Mouse (Mus musculus): ENCODE data around the gene Fastkd1. TPM values are rescaled to one million over a fixed set of nuclear protein-coding genes. Genes with fewer than 3 reads are reported as not detected.

Fastkd1 gene
- polyA plus RNA-seq, 1 experiment from 2014 or later = 24.0 TPM

- Histone ChIP-seq H3K9me3 (ENCODE audit: control insufficient read depth, low read length) (no peaks in the 10 kb centered on the region), H3K27me3 (ENCODE audit: control insufficient read depth, insufficient read depth, low read length) (no peaks in the 10 kb centered on the region), H3K9ac (ENCODE audit: low read length) (peak within 1 kb of the TSS; percentile 67), H3K27ac (replicated peaks in 1 of 2; ENCODE audit: control insufficient read depth in 1 of 2, insufficient read depth in 1 of 2, low read depth in 2 of 2, low read length in 2 of 2) (peak within 1 kb of the TSS; percentile 77 to 94), H3K36me3 (ENCODE audit: control insufficient read depth, insufficient read depth, low read length) (peaks cover 8% of the 10 kb centered on the region; the same call in 1 of the 2 replicates), H3K4me2 (ENCODE audit: low read length) (peak within 1 kb of the TSS; percentile 68), H3K4me1 (ENCODE audit: control insufficient read depth in 2 of 2, insufficient read depth in 2 of 2, low read length in 2 of 2) (peaks cover 4 to 9% of the 10 kb centered on the region in 2 experiments; a peak in 3 of 4 replicates), H3K4me3 (ENCODE audit: control insufficient read depth in 1 of 2, insufficient read depth in 1 of 2, low read depth in 1 of 2, low read length in 2 of 2) (peak within 1 kb of the TSS; percentile 37 to 45)
- 41% methylated on average over 9 of the region's 9 CpGs for WGBS
- ATAC-seq (ENCODE audit: insufficient number of reproducible peaks, insufficient read depth, low FRiP score, low read depth) = no peak
These were observed 43.5 kb downstream of the Fastkd1 start, which contains the start of gene Klhl41 for GRCm38 (mm10) chr2:69669853-69670252. Gene Klhl41 (plus strand): TSS chr2:69670120.

GRCm38 (mm10) chr2:69668414-69668813 lies 44.9 kb downstream of the Fastkd1 start:
- 32% methylated on average over 6 of the region's 6 CpGs for WGBS
- Histone ChIP-seq H3K4me2 (ENCODE audit: low read length) (peak overlapping the region; percentile 40), H3K27me3 (ENCODE audit: control insufficient read depth, insufficient read depth, low read length) (no peaks in the 10 kb centered on the region), H3K36me3 (ENCODE audit: control insufficient read depth, insufficient read depth, low read length) (peaks cover 9% of the 10 kb centered on the region), H3K4me3 (ENCODE audit: control insufficient read depth in 1 of 2, insufficient read depth in 1 of 2, low read depth in 1 of 2, low read length in 2 of 2) (no peak overlapping the region), H3K9ac (ENCODE audit: low read length) (no peak overlapping the region), H3K4me1 (ENCODE audit: control insufficient read depth in 2 of 2, insufficient read depth in 2 of 2, low read length in 2 of 2) (peaks cover 2 to 5% of the 10 kb centered on the region in 2 experiments; a peak in 2 of 4 replicates), H3K27ac (replicated peaks in 1 of 2; ENCODE audit: control insufficient read depth in 1 of 2, insufficient read depth in 1 of 2, low read depth in 2 of 2, low read length in 2 of 2) (peak overlapping the region; percentile 74 to 77), H3K9me3 (ENCODE audit: control insufficient read depth, low read length) (no peaks in the 10 kb centered on the region)
- no peak for ATAC-seq (ENCODE audit: insufficient number of reproducible peaks, insufficient read depth, low FRiP score, low read depth)

GRCm38 (mm10) chr2:69667656-69668055 lies 45.7 kb downstream of the Fastkd1 start:
- no peaks in the 10 kb centered on the region for H3K9me3 ChIP-seq (ENCODE audit: control insufficient read depth, low read length)
- H3K9ac ChIP-seq (ENCODE audit: low read length) = no peak overlapping the region
- no peak for ATAC-seq (ENCODE audit: insufficient number of reproducible peaks, insufficient read depth, low FRiP score, low read depth)
- peaks cover 2 to 3% of the 10 kb centered on the region in 2 experiments; a peak in 1 of 4 replicates for H3K4me1 ChIP-seq (ENCODE audit: control insufficient read depth in 2 of 2, insufficient read depth in 2 of 2, low read length in 2 of 2)
- H3K27ac ChIP-seq (replicated peaks in 1 of 2; ENCODE audit: control insufficient read depth in 1 of 2, insufficient read depth in 1 of 2, low read depth in 2 of 2, low read length in 2 of 2) = no peak overlapping the region
- no peaks in the 10 kb centered on the region for H3K27me3 ChIP-seq (ENCODE audit: control insufficient read depth, insufficient read depth, low read length)
- H3K4me3 ChIP-seq (ENCODE audit: control insufficient read depth in 1 of 2, insufficient read depth in 1 of 2, low read depth in 1 of 2, low read length in 2 of 2) = no peak overlapping the region
- H3K36me3 ChIP-seq (ENCODE audit: control insufficient read depth, insufficient read depth, low read length) = peaks cover 16% of the 10 kb centered on the region
- WGBS = 95% methylated on average over 4 of the region's 4 CpGs
- H3K4me2 ChIP-seq (ENCODE audit: low read length) = no peak overlapping the region

GRCm38 (mm10) chr2:69663827-69664476 lies 49.4 kb downstream of the Fastkd1 start:
- H3K27me3 ChIP-seq (ENCODE audit: control insufficient read depth, insufficient read depth, low read length) = no peaks in the 10 kb centered on the region
- no peak overlapping the region for H3K27ac ChIP-seq (replicated peaks in 1 of 2; ENCODE audit: control insufficient read depth in 1 of 2, insufficient read depth in 1 of 2, low read depth in 2 of 2, low read length in 2 of 2)
- peaks cover 23% of the 10 kb centered on the region for H3K36me3 ChIP-seq (ENCODE audit: control insufficient read depth, insufficient read depth, low read length)
- no peak overlapping the region for H3K4me3 ChIP-seq (ENCODE audit: control insufficient read depth in 1 of 2, insufficient read depth in 1 of 2, low read depth in 1 of 2, low read length in 2 of 2)
- H3K9ac ChIP-seq (ENCODE audit: low read length) = no peak overlapping the region
- no peak for ATAC-seq (ENCODE audit: insufficient number of reproducible peaks, insufficient read depth, low FRiP score, low read depth)
- H3K4me2 ChIP-seq (ENCODE audit: low read length) = no peak overlapping the region
- H3K9me3 ChIP-seq (ENCODE audit: control insufficient read depth, low read length) = no peaks in the 10 kb centered on the region
- H3K4me1 ChIP-seq (ENCODE audit: control insufficient read depth in 2 of 2, insufficient read depth in 2 of 2, low read length in 2 of 2) = peaks cover 2 to 3% of the 10 kb centered on the region in 2 experiments; a peak in 1 of 4 replicates
- 75% methylated on average over 13 of the region's 13 CpGs for WGBS

- peaks cover 44% of the 10 kb centered on the region for H3K36me3 ChIP-seq (ENCODE audit: control insufficient read depth, insufficient read depth, low read length)
- no peak overlapping the region for H3K4me2 ChIP-seq (ENCODE audit: low read length)
- no peaks in the 10 kb centered on the region for H3K27me3 ChIP-seq (ENCODE audit: control insufficient read depth, insufficient read depth, low read length)
- no peaks in the 10 kb centered on the region for H3K9me3 ChIP-seq (ENCODE audit: control insufficient read depth, low read length)
- 93% methylated on average over 4 of the region's 4 CpGs for WGBS
- H3K9ac ChIP-seq (ENCODE audit: low read length) = no peak overlapping the region
- no peaks in the 10 kb centered on the region for H3K4me1 ChIP-seq (ENCODE audit: control insufficient read depth in 2 of 2, insufficient read depth in 2 of 2, low read length in 2 of 2)
- no peak for ATAC-seq (ENCODE audit: insufficient number of reproducible peaks, insufficient read depth, low FRiP score, low read depth)
- H3K4me3 ChIP-seq (ENCODE audit: control insufficient read depth in 1 of 2, insufficient read depth in 1 of 2, low read depth in 1 of 2, low read length in 2 of 2) = no peak overlapping the region
- H3K27ac ChIP-seq (replicated peaks in 1 of 2; ENCODE audit: control insufficient read depth in 1 of 2, insufficient read depth in 1 of 2, low read depth in 2 of 2, low read length in 2 of 2) = no peak overlapping the region
These were observed 54.0 kb downstream of the Fastkd1 start for GRCm38 (mm10) chr2:69659326-69659725.

GRCm38 (mm10) chr2:69649716-69650115 lies 63.6 kb downstream of the Fastkd1 start:
- ATAC-seq (ENCODE audit: insufficient number of reproducible peaks, insufficient read depth, low FRiP score, low read depth) = no peak
- 83% methylated on average over 5 of the region's 5 CpGs for WGBS

GRCm38 (mm10) chr2:69646726-69647490 lies 66.4 kb downstream of the Fastkd1 start, which contains the start of gene Bbs5:
Gene Bbs5 (plus strand): TSS chr2:69647171.
- no peaks in the 10 kb centered on the region for H3K9me3 ChIP-seq (ENCODE audit: control insufficient read depth, low read length)
- ATAC-seq (ENCODE audit: insufficient number of reproducible peaks, insufficient read depth, low FRiP score, low read depth) = peak; percentile 78
- peak within 1 kb of the TSS; percentile 66 to 88 for H3K4me3 ChIP-seq (ENCODE audit: control insufficient read depth in 1 of 2, insufficient read depth in 1 of 2, low read depth in 1 of 2, low read length in 2 of 2)
- H3K4me1 ChIP-seq (ENCODE audit: control insufficient read depth in 2 of 2, insufficient read depth in 2 of 2, low read length in 2 of 2) = peaks cover 0 to 5% of the 10 kb centered on the region in 2 experiments; a peak in 1 of 4 replicates
- peaks cover 1% of the 10 kb centered on the region; the same call in 1 of the 2 replicates for H3K36me3 ChIP-seq (ENCODE audit: control insufficient read depth, insufficient read depth, low read length)
- no peaks in the 10 kb centered on the region for H3K27me3 ChIP-seq (ENCODE audit: control insufficient read depth, insufficient read depth, low read length)
- H3K4me2 ChIP-seq (ENCODE audit: low read length) = peak within 1 kb of the TSS; percentile 88
- 4% methylated on average over 43 of the region's 43 CpGs for WGBS
- peak within 1 kb of the TSS; percentile 85 for H3K9ac ChIP-seq (ENCODE audit: low read length)
- H3K27ac ChIP-seq (replicated peaks in 1 of 2; ENCODE audit: control insufficient read depth in 1 of 2, insufficient read depth in 1 of 2, low read depth in 2 of 2, low read length in 2 of 2) = peak within 1 kb of the TSS in 1 of 2 experiments; percentile 28; a peak in 1 of 4 replicates

More at GRCm38 (mm10) chr2:69649716-69650115, 63.6 kb downstream of the Fastkd1 start:
- no peaks in the 10 kb centered on the region for H3K27me3 ChIP-seq (ENCODE audit: control insufficient read depth, insufficient read depth, low read length)
- peaks cover 0 to 5% of the 10 kb centered on the region in 2 experiments; a peak in 1 of 4 replicates for H3K4me1 ChIP-seq (ENCODE audit: control insufficient read depth in 2 of 2, insufficient read depth in 2 of 2, low read length in 2 of 2)
- no peak overlapping the region for H3K9ac ChIP-seq (ENCODE audit: low read length)
- H3K4me3 ChIP-seq (ENCODE audit: control insufficient read depth in 1 of 2, insufficient read depth in 1 of 2, low read depth in 1 of 2, low read length in 2 of 2) = no peak overlapping the region
- H3K9me3 ChIP-seq (ENCODE audit: control insufficient read depth, low read length) = no peaks in the 10 kb centered on the region
- H3K27ac ChIP-seq (replicated peaks in 1 of 2; ENCODE audit: control insufficient read depth in 1 of 2, insufficient read depth in 1 of 2, low read depth in 2 of 2, low read length in 2 of 2) = no peak overlapping the region
- H3K4me2 ChIP-seq (ENCODE audit: low read length) = no peak overlapping the region
- peaks cover 17% of the 10 kb centered on the region for H3K36me3 ChIP-seq (ENCODE audit: control insufficient read depth, insufficient read depth, low read length)

Data from heart, embryonic 14.5 days (tissue).